Mouse (Mus musculus) spleen, adult 2 months (tissue): ENCODE measurements around the gene Mt2. TPM values are rescaled to one million over a fixed set of nuclear protein-coding genes. Genes with fewer than 3 reads are reported as not detected.

Source experiments
- DNase-seq, 2 experiments: peaks; one replicate each; pipeline versions ENCODE4 v3.0.0 to v3.0.0-alpha.2; 2012 to 2021; ENCODE audit warnings: low spot score in 2 of 2, low read depth in 1 of 2
- H3K27ac ChIP-seq: fragments of 200-500 bp; 2 replicates; pipeline ENCODE4 v1.5.1; 2012; ENCODE audit warnings: low read length, inconsistent platforms; ENCODE audit not compliant: insufficient read depth
- H3K27me3 ChIP-seq: fragments of 200-500 bp; 2 replicates; pipeline ENCODE4 v1.6.1; 2012; ENCODE audit warnings: mild to moderate bottlenecking, moderate library complexity, low read length, inconsistent platforms; ENCODE audit not compliant: control insufficient read depth, insufficient read depth
- H3K36me3 ChIP-seq: fragments of 200-500 bp; 2 replicates; pipeline ENCODE4 v1.6.1; 2012; ENCODE audit warnings: mild to moderate bottlenecking, low read length, inconsistent platforms; ENCODE audit not compliant: control insufficient read depth, insufficient read depth
- H3K4me1 ChIP-seq: fragments of 200-500 bp; 2 replicates; pipeline ENCODE4 v1.6.1; 2011; ENCODE audit warnings: inconsistent platforms; ENCODE audit not compliant: control insufficient read depth, insufficient read depth, insufficient read length
- H3K4me3 ChIP-seq: fragments of 200-500 bp; 2 replicates; pipeline ENCODE4 v1.5.1; 2011; ENCODE audit warnings: mild to moderate bottlenecking, inconsistent platforms; ENCODE audit not compliant: insufficient read depth, insufficient read length; ENCODE audit errors: extremely low read depth
- CTCF ChIP-seq: fragments of 200-500 bp; IDR thresholded peaks from 2 replicates; pipeline ENCODE4 v1.5.1; 2011; ENCODE audit warnings: mild to moderate bottlenecking, inconsistent platforms; ENCODE audit not compliant: insufficient read depth, insufficient read length, insufficient replicate concordance; ENCODE audit errors: extremely low read depth
- POLR2A ChIP-seq: fragments of 200-500 bp; IDR thresholded peaks from 2 replicates; pipeline ENCODE4 v1.6.1; 2011; ENCODE audit warnings: low read depth, low read length, inconsistent platforms
- WGBS: fragments of 180-500 bp; shearing (Covaris S2); methylation state at CpG from one replicate; pipeline ENCODE4 v1.1.7; 2018; 5-methylcytosine and 5-hydroxymethylcytosine counted together
- polyA plus RNA-seq: library from polyadenylated mRNA; depleted of rRNA; stranded (reverse); fragments of >200 nt; gene quantifications from 2 replicates; pipeline ENCODE4 v1.2.3, GENCODE M21; 2012

Gene Mt2
- polyA plus RNA-seq, 1 experiment, result 19.9 TPM

GRCm38 (mm10) chr8:94187290-94188002, 15.0 kb downstream of the Mt2 start:
- 36% methylated on average over 21 of the region's 21 CpGs for WGBS
- Histone ChIP-seq H3K4me1 (peaks cover 6% of the 10 kb centered on the region; the same call in 1 of the 2 replicates), H3K27ac (no peak overlapping the region), H3K4me3 (no peak overlapping the region), H3K36me3 (no peaks in the 10 kb centered on the region), H3K27me3 (no peaks in the 10 kb centered on the region)
- DNase-seq, result no peak
- no peak for TF ChIP-seq POLR2A
- no peak for TF ChIP-seq CTCF

DNA sequence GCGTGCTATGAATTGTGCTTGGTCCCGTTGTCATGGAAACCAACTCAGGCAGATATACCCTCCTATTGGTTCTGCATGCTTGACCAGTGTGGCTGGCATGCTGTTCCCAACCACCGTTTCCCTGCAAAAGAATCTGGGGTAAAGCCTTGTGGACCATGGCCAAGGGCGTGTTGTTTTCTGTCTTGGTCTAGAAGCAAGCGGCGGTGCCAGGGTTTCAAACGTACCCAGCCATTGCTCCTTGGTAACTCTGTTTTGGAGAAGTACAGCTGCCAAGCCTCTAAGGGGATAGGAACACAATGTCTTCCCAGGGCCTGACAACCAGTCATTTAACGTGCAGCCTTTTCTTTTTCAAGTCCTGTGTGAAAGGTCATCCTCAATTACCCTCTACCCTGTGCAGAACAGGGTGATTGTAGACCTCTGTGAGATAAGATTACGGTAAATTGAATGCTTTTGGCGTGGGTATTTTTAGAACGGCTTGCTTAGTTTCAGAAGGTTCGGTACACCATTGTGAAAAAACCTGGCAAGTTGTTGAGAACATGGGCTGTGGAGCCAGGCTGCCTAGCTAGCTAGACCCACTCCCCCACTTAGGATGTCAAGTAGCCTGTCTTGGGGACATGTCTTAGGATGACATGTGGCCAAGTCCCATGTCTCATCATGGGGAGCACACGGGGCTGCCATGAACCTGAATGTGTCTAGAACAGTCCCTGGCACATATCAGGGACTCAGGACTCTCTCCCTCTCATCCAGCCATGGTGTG, 17.0 kb downstream of the Mt2 start:
- Histone ChIP-seq H3K4me1 (peaks cover 6% of the 10 kb centered on the region; the same call in 1 of the 2 replicates), H3K4me3 (no peak overlapping the region), H3K36me3 (no peaks in the 10 kb centered on the region), H3K27me3 (no peaks in the 10 kb centered on the region), H3K27ac (no peak overlapping the region)
- no peak for TF ChIP-seq POLR2A
- no peak for TF ChIP-seq CTCF
- no peak for DNase-seq
- WGBS, result 78% methylated on average over 13 of the region's 13 CpGs

- no peaks in the 10 kb centered on the region for H3K27me3 ChIP-seq
- peak overlapping the region; percentile 17; the same call in 1 of the 2 replicates for H3K27ac ChIP-seq
- peak overlapping the region; percentile 31; the same call in 1 of the 2 replicates for H3K4me3 ChIP-seq
- no peaks in the 10 kb centered on the region for H3K36me3 ChIP-seq
- 7% methylated on average over 21 of the region's 21 CpGs for WGBS
- peaks cover 6% of the 10 kb centered on the region; the same call in 1 of the 2 replicates for H3K4me1 ChIP-seq
- TF ChIP-seq CTCF (no peak), POLR2A (no peak)
- peak; percentile 75 to 79 for DNase-seq
Measured at GRCm38 (mm10) chr8:94191101-94191691, 18.7 kb downstream of the Mt2 start.

DNA sequence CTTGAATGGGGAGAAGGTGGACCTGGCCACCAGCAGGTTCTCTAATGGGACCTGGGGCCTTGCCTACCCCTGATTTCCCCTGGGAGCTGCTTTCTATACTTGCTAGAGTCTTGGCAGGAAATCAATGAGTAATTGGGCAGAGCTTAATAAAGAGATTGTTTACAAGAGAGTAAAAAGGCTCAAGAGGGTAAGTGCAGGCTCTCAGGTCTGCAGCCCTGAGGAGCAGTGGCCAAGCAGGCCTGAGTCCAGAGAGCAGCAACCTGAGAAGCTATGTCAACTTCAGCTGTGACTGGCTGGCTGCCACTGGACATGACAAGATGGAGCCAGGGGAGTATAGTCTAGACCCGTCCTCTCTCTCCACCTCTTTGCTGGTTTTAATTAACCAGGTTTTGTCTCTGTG, 20.5 kb downstream of the Mt2 start:
- H3K27ac ChIP-seq, result no peak overlapping the region
- no peak overlapping the region for H3K4me3 ChIP-seq
- no peaks in the 10 kb centered on the region for H3K27me3 ChIP-seq
- H3K36me3 ChIP-seq, result no peaks in the 10 kb centered on the region
- DNase-seq, result no peak
- H3K4me1 ChIP-seq, result peaks cover 4% of the 10 kb centered on the region; the same call in 1 of the 2 replicates
- 100% methylated on average over 1 of the region's 1 CpGs for WGBS
- TF ChIP-seq CTCF, result no peak
- no peak for TF ChIP-seq POLR2A

DNA sequence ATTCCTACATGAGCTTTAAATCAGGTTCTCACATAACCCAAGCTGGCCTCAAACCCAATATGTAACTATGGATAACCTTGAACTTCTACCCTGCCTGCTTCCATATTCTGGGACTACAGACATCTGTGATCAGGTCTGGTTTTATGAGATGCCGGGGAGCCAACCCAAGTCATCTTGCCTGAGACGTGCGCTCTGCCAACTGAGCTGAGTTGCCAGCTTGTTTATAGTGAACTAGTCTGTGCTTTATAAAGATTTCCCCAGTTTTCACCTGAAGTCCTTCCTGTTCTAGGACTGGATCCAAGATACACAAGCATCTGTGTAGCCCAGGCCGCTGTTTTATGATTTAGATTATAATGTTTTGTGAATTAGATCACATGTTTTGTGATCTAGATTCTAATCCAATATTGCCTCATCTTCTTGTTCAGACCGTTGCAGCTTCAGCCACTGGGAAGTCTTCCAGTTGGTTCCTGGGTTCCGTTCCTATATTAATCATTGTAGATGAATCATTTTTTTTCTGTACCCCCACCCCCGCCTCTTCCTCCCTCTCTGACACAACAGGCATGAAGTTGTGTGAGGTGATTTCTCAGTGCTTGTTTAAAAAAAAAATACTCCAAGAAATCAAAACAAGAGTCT, 22.2 kb downstream of the Mt2 start:
- H3K36me3 ChIP-seq, result no peaks in the 10 kb centered on the region
- H3K4me1 ChIP-seq, result peaks cover 4% of the 10 kb centered on the region; the same call in 1 of the 2 replicates
- no peaks in the 10 kb centered on the region for H3K27me3 ChIP-seq
- WGBS, result 90% methylated on average over 7 of the region's 7 CpGs
- TF ChIP-seq POLR2A (no peak), CTCF (no peak)
- H3K27ac ChIP-seq, result no peak overlapping the region
- DNase-seq, result no peak
- no peak overlapping the region for H3K4me3 ChIP-seq

GRCm38 (mm10) chr8:94199202-94199869, 26.9 kb downstream of the Mt2 start:
- DNase-seq, result peak; percentile 23 to 45
- no peaks in the 10 kb centered on the region for H3K36me3 ChIP-seq
- no peaks in the 10 kb centered on the region for H3K27me3 ChIP-seq
- H3K4me3 ChIP-seq, result no peak overlapping the region
- no peak for TF ChIP-seq POLR2A
- peak; percentile 50; the same call in 1 of the 2 replicates for TF ChIP-seq CTCF
- 43% methylated on average over 10 of the region's 10 CpGs for WGBS
- H3K4me1 ChIP-seq, result no peaks in the 10 kb centered on the region
- H3K27ac ChIP-seq, result no peak overlapping the region
